Mouse (Mus musculus) limb, embryonic 14.5 days (tissue): ENCODE results near the gene Rnf130. TPM values are rescaled to one million over a fixed set of nuclear protein-coding genes. Genes with fewer than 3 reads are reported as not detected.
A peak's percentile ranks its signal among the peaks of the same experiment; 100 is the strongest.

Source experiments
- ATAC-seq: fragments of 200-750 bp; cut with Nextera tagmentation; 2 replicates; pipeline ENCODE4 v1.8.0; 2017; ENCODE audit warnings: low read depth, moderate number of reproducible peaks, moderate TSS enrichment; ENCODE audit not compliant: low FRiP score
- DNase-seq: peaks from one replicate; pipeline ENCODE4 v3.0.0-alpha.2; 2015; ENCODE audit warnings: low spot score
- H3K27ac ChIP-seq: fragments of 300-500 bp; sonication (generic); replicated peaks from 2 replicates; pipeline ENCODE4 v1.5.1; 2014; ENCODE audit warnings: low read depth, mild to moderate bottlenecking, low read length, moderate library complexity, mixed read lengths
- H3K27me3 ChIP-seq: fragments of 300-500 bp; sonication (generic); 2 replicates; pipeline ENCODE4 v1.6.1; 2014; ENCODE audit warnings: low read length, mixed read lengths; ENCODE audit not compliant: control insufficient read depth, insufficient read depth
- H3K36me3 ChIP-seq: fragments of 300-500 bp; sonication (generic); 2 replicates; pipeline ENCODE4 v1.6.1; 2014; ENCODE audit warnings: mild to moderate bottlenecking, low read length, moderate library complexity, mixed read lengths; ENCODE audit not compliant: control insufficient read depth, insufficient read depth
- H3K4me1 ChIP-seq: fragments of 300-500 bp; sonication (generic); 2 replicates; pipeline ENCODE4 v1.6.1; 2014; ENCODE audit warnings: antibody characterized with exemption, low read length, mixed read lengths; ENCODE audit not compliant: control insufficient read depth, insufficient read depth
- H3K4me2 ChIP-seq: fragments of 300-500 bp; sonication (generic); replicated peaks from 2 replicates; pipeline ENCODE4 v1.6.1; 2014; ENCODE audit warnings: low read depth, mild to moderate bottlenecking, low read length, moderate library complexity; ENCODE audit not compliant: severe bottlenecking
- H3K4me3 ChIP-seq: fragments of 300-500 bp; sonication (generic); replicated peaks from 2 replicates; pipeline ENCODE4 v1.5.1; 2014; ENCODE audit warnings: low read length
- H3K9ac ChIP-seq: fragments of 300-500 bp; sonication (generic); 2 replicates; pipeline ENCODE4 v1.6.1; 2014; ENCODE audit warnings: mild to moderate bottlenecking, low read depth, low read length, moderate library complexity; ENCODE audit not compliant: severe bottlenecking
- H3K9me3 ChIP-seq: fragments of 300-500 bp; sonication (generic); 2 replicates; pipeline ENCODE4 v1.6.1; 2016; ENCODE audit warnings: low read length; ENCODE audit not compliant: control insufficient read depth
- POLR2A ChIP-seq: fragments of 200-500 bp; IDR thresholded peaks from 2 replicates; pipeline ENCODE4 v1.8.0; 2012; ENCODE audit warnings: inconsistent platforms, mild to moderate bottlenecking, moderate library complexity, borderline replicate concordance; ENCODE audit not compliant: insufficient read depth, insufficient read length; ENCODE audit errors: extremely low read depth
- WGBS: fragments of 180-500 bp; shearing (Covaris S2); extraction: QIAGEN DNeasy Blood & Tissue Kit; methylation state at CpG from one replicate; pipeline ENCODE4 v1.1.7; 2014; 5-methylcytosine and 5-hydroxymethylcytosine counted together
- polyA plus RNA-seq, 2 experiments: library from polyadenylated mRNA; depleted of rRNA in 1 of 2; stranded (reverse) in 1 of 2; unstranded in 1 of 2; fragments of >200 nt; fragmentation: Nextera tagmentation in 1 of 2; extraction: Ambion mirVana in 1 of 2; gene quantifications; 2 replicates each; pipeline versions ENCODE4 v1.2.1 to v1.2.3; 2012 to 2014

Gene Rnf130
- polyA plus RNA-seq, 2 experiments, result 56.7 to 90.3 TPM

GRCm38 (mm10) chr11:50025721-50026520 lies 775 bp downstream of the Rnf130 start:
- ATAC-seq (peak; percentile 4; the same call in 1 of the 2 replicates), DNase-seq (no peak)
- no peaks in the 10 kb centered on the region for H3K9me3 ChIP-seq
- H3K27me3 ChIP-seq, result no peaks in the 10 kb centered on the region
- peak overlapping the region; percentile 98 for H3K9ac ChIP-seq
- peaks cover 18% of the 10 kb centered on the region for H3K4me1 ChIP-seq
- H3K4me3 ChIP-seq, result peak overlapping the region; percentile 97
- peak overlapping the region; percentile 91 for H3K27ac ChIP-seq
- 6% methylated on average over 19 of the region's 24 CpGs for WGBS
- no peak for TF ChIP-seq POLR2A
- H3K36me3 ChIP-seq, result no peaks in the 10 kb centered on the region
- H3K4me2 ChIP-seq, result peak overlapping the region; percentile 63

- peak overlapping the region; percentile 97 for H3K4me3 ChIP-seq
- no peak for ATAC-seq
- peak overlapping the region; percentile 63 for H3K4me2 ChIP-seq
- H3K4me1 ChIP-seq, result peaks cover 18% of the 10 kb centered on the region
- no peak for TF ChIP-seq POLR2A
- 17% methylated on average over 3 of the region's 3 CpGs for WGBS
- no peaks in the 10 kb centered on the region for H3K9me3 ChIP-seq
- no peaks in the 10 kb centered on the region for H3K36me3 ChIP-seq
- no peak overlapping the region for H3K27ac ChIP-seq
- no peak for DNase-seq
- no peaks in the 10 kb centered on the region for H3K27me3 ChIP-seq
- H3K9ac ChIP-seq, result peak overlapping the region; percentile 98; the same call in 1 of the 2 replicates
Observed at GRCm38 (mm10) chr11:50026521-50027090, 1.5 kb downstream of the Rnf130 start.

- no peaks in the 10 kb centered on the region for H3K9me3 ChIP-seq
- no peak overlapping the region for H3K4me2 ChIP-seq
- H3K36me3 ChIP-seq, result no peaks in the 10 kb centered on the region
- peaks cover 18% of the 10 kb centered on the region for H3K4me1 ChIP-seq
- H3K9ac ChIP-seq, result 0 out of 2 replicates have a peak overlapping the region, but pooled peaks have one; percentile 17
- no peak overlapping the region for H3K27ac ChIP-seq
- DNase-seq (no peak), ATAC-seq (no peak)
- no peak for TF ChIP-seq POLR2A
- no peak overlapping the region for H3K4me3 ChIP-seq
- no peaks in the 10 kb centered on the region for H3K27me3 ChIP-seq
Observed at GRCm38 (mm10) chr11:50028416-50028815, 3.3 kb downstream of the Rnf130 start.

- ATAC-seq (no peak), DNase-seq (no peak)
- Histone ChIP-seq H3K9me3 (no peaks in the 10 kb centered on the region), H3K4me2 (no peak overlapping the region), H3K27ac (no peak overlapping the region), H3K36me3 (no peaks in the 10 kb centered on the region), H3K9ac (no peak overlapping the region), H3K4me1 (no peaks in the 10 kb centered on the region), H3K4me3 (no peak overlapping the region), H3K27me3 (no peaks in the 10 kb centered on the region)
- no peak for TF ChIP-seq POLR2A
Observed at GRCm38 (mm10) chr11:50034155-50034554, 9.0 kb downstream of the Rnf130 start.

- H3K36me3 ChIP-seq, result no peaks in the 10 kb centered on the region
- no peak overlapping the region for H3K4me2 ChIP-seq
- no peaks in the 10 kb centered on the region for H3K9me3 ChIP-seq
- no peak overlapping the region for H3K9ac ChIP-seq
- H3K4me1 ChIP-seq, result no peaks in the 10 kb centered on the region
- H3K27ac ChIP-seq, result no peak overlapping the region
- no peaks in the 10 kb centered on the region for H3K27me3 ChIP-seq
- DNase-seq (no peak), ATAC-seq (no peak)
- WGBS, result 81% methylated on average over 3 of the region's 3 CpGs
- TF ChIP-seq POLR2A, result no peak
- no peak overlapping the region for H3K4me3 ChIP-seq
Observed at GRCm38 (mm10) chr11:50035726-50036125, 10.6 kb downstream of the Rnf130 start.
